Mouse (Mus musculus): ENCODE data around the gene Grin2d. TPM values are rescaled to one million over a fixed set of nuclear protein-coding genes. Genes with fewer than 3 reads are reported as not detected.

Gene Grin2d
- polyA plus RNA-seq, 1 experiment from 2014 or later, result 0.05 TPM

Other genes with a start within 250 kb of the Grin2d start
- gene Mamstr, start 238.4 kb downstream of the Grin2d start, polyA plus RNA-seq (2015; fragmentation: Nextera tagmentation; extraction: Ambion mirVana), result 0.58 and 1.3 TPM in 2 replicates
- gene Fut2, start 212.0 kb downstream of the Grin2d start, polyA plus RNA-seq (2015; fragmentation: Nextera tagmentation; extraction: Ambion mirVana), result 0.02 and 0.08 TPM in 2 replicates
- gene Ntn5, start 194.4 kb downstream of the Grin2d start, polyA plus RNA-seq (2015; fragmentation: Nextera tagmentation; extraction: Ambion mirVana), result not detected in 2 replicates
- 0.05 TPM in 1 of 2 replicates, not detected in the other for gene Sec1, start 184.0 kb downstream of the Grin2d start, polyA plus RNA-seq (2015; fragmentation: Nextera tagmentation; extraction: Ambion mirVana)
- gene Car11, start 178.5 kb downstream of the Grin2d start, polyA plus RNA-seq (2015; fragmentation: Nextera tagmentation; extraction: Ambion mirVana), result 0.23 and 0.37 TPM in 2 replicates
- 0.27 and 0.32 TPM in 2 replicates for gene Dbp, start 173.3 kb downstream of the Grin2d start, polyA plus RNA-seq (2015; fragmentation: Nextera tagmentation; extraction: Ambion mirVana)
- 460 and 502 TPM in 2 replicates for gene Rpl18, start 162.9 kb downstream of the Grin2d start, polyA plus RNA-seq (2015; fragmentation: Nextera tagmentation; extraction: Ambion mirVana)
- gene Sphk2, start 160.4 kb downstream of the Grin2d start, polyA plus RNA-seq (2015; fragmentation: Nextera tagmentation; extraction: Ambion mirVana), result 11.0 and 13.9 TPM in 2 replicates
- gene Fam83e, start 157.2 kb downstream of the Grin2d start, polyA plus RNA-seq (2015; fragmentation: Nextera tagmentation; extraction: Ambion mirVana), result 0.16 and 0.30 TPM in 2 replicates
- not detected in 2 replicates for gene Spaca4, start 152.6 kb downstream of the Grin2d start, polyA plus RNA-seq (2015; fragmentation: Nextera tagmentation; extraction: Ambion mirVana)
- not detected in 2 replicates for gene Lmtk3, start 94.6 kb downstream of the Grin2d start, polyA plus RNA-seq (2015; fragmentation: Nextera tagmentation; extraction: Ambion mirVana)
- gene Sult2b1, start 93.7 kb downstream of the Grin2d start, polyA plus RNA-seq (2015; fragmentation: Nextera tagmentation; extraction: Ambion mirVana), result 0.08 and 0.22 TPM in 2 replicates
- 26.0 and 26.5 TPM in 2 replicates for gene Cyth2, start 63.8 kb downstream of the Grin2d start, polyA plus RNA-seq (2015; fragmentation: Nextera tagmentation; extraction: Ambion mirVana)
- gene Kcnj14, start 53.6 kb downstream of the Grin2d start, polyA plus RNA-seq (2015; fragmentation: Nextera tagmentation; extraction: Ambion mirVana), result 0.14 and 0.15 TPM in 2 replicates
- 19.2 and 20.9 TPM in 2 replicates for gene Grwd1, start 47.4 kb downstream of the Grin2d start, polyA plus RNA-seq (2015; fragmentation: Nextera tagmentation; extraction: Ambion mirVana)
- 27.9 and 35.3 TPM in 2 replicates for gene Kdelr1, start 5.6 kb downstream of the Grin2d start, polyA plus RNA-seq (2015; fragmentation: Nextera tagmentation; extraction: Ambion mirVana)
- 0.71 and 0.95 TPM in 2 replicates for gene Syngr4, start 18.3 kb upstream of the Grin2d start, polyA plus RNA-seq (2015; fragmentation: Nextera tagmentation; extraction: Ambion mirVana)
- 3.5 and 4.3 TPM in 2 replicates for gene Tmem143, start 18.6 kb upstream of the Grin2d start, polyA plus RNA-seq (2015; fragmentation: Nextera tagmentation; extraction: Ambion mirVana)
- 55.5 and 56.5 TPM in 2 replicates for gene Emp3, start 43.0 kb upstream of the Grin2d start, polyA plus RNA-seq (2015; fragmentation: Nextera tagmentation; extraction: Ambion mirVana)
- 0.94 and 1.2 TPM in 2 replicates for gene Ccdc114, start 45.7 kb upstream of the Grin2d start, polyA plus RNA-seq (2015; fragmentation: Nextera tagmentation; extraction: Ambion mirVana)
- 16.9 and 19.2 TPM in 2 replicates for gene Abcc6, start 151.9 kb upstream of the Grin2d start, polyA plus RNA-seq (2015; fragmentation: Nextera tagmentation; extraction: Ambion mirVana)
- 22.0 and 23.4 TPM in 2 replicates for gene Nomo1, start 155.3 kb upstream of the Grin2d start, polyA plus RNA-seq (2015; fragmentation: Nextera tagmentation; extraction: Ambion mirVana)
- 0.06 TPM in 1 of 2 replicates, not detected in the other for gene Kcnj11, start 222.4 kb upstream of the Grin2d start, polyA plus RNA-seq (2015; fragmentation: Nextera tagmentation; extraction: Ambion mirVana)

All from liver, embryonic 16.5 days (tissue).